Mouse (Mus musculus) midbrain, embryonic 11.5 days (tissue): ENCODE measurements around the gene Rere. TPM values are rescaled to one million over a fixed set of nuclear protein-coding genes. Genes with fewer than 3 reads are reported as not detected.
A peak's percentile ranks its signal among the peaks of the same experiment; 100 is the strongest.

Experiments
- ATAC-seq: fragments of 200-750 bp; cut with Nextera tagmentation; 2 replicates; pipeline ENCODE4 v1.8.0; 2017; ENCODE audit warnings: moderate TSS enrichment, moderate library complexity; ENCODE audit not compliant: low FRiP score
- DNase-seq: peaks from one replicate; pipeline ENCODE4 v3.0.0; 2015; ENCODE audit warnings: low spot score; ENCODE audit errors: missing footprints
- H3K27ac ChIP-seq: fragments of 300-500 bp; sonication (generic); 2 replicates; pipeline ENCODE4 v1.5.1; 2014; ENCODE audit warnings: low read depth, low read length
- H3K27me3 ChIP-seq: fragments of 300-500 bp; sonication (generic); 2 replicates; pipeline ENCODE4 v1.6.1; 2014; ENCODE audit warnings: mild to moderate bottlenecking, low read length, moderate library complexity, mixed read lengths; ENCODE audit not compliant: control insufficient read depth, insufficient read depth
- H3K36me3 ChIP-seq: fragments of 300-500 bp; sonication (generic); 2 replicates; pipeline ENCODE4 v1.6.1; 2014; ENCODE audit warnings: mild to moderate bottlenecking, low read length, moderate library complexity, mixed read lengths; ENCODE audit not compliant: control insufficient read depth, insufficient read depth
- H3K4me1 ChIP-seq: fragments of 300-500 bp; sonication (generic); 2 replicates; pipeline ENCODE4 v1.6.1; 2014; ENCODE audit warnings: low read length; ENCODE audit not compliant: control insufficient read depth, insufficient read depth
- H3K4me2 ChIP-seq: fragments of 300-500 bp; sonication (generic); 2 replicates; pipeline ENCODE4 v1.6.1; 2014; ENCODE audit warnings: mild to moderate bottlenecking, moderate library complexity
- H3K4me3 ChIP-seq: fragments of 300-500 bp; sonication (generic); 2 replicates; pipeline ENCODE4 v1.5.1; 2014; ENCODE audit warnings: low read depth, low read length
- H3K9ac ChIP-seq: fragments of 300-500 bp; sonication (generic); 2 replicates; pipeline ENCODE4 v1.6.1; 2014; ENCODE audit warnings: low read length
- H3K9me3 ChIP-seq: fragments of 300-500 bp; sonication (generic); 2 replicates; pipeline ENCODE4 v1.6.1; 2016; ENCODE audit warnings: low read length; ENCODE audit not compliant: control insufficient read depth
- WGBS: fragments of 180-500 bp; shearing (Covaris S2); extraction: QIAGEN DNeasy Blood & Tissue Kit; methylation state at CpG from one replicate; pipeline ENCODE4 v1.1.7; 2014; 5-methylcytosine and 5-hydroxymethylcytosine counted together
- polyA plus RNA-seq: library from polyadenylated mRNA; unstranded; fragments of >200 nt; fragmentation: Nextera tagmentation; extraction: Ambion mirVana; gene quantifications from 2 replicates; pipeline ENCODE4 v1.2.1, GENCODE M21; 2014

The Rere gene
- polyA plus RNA-seq, 1 experiment from 2014 or later, result 34.2 TPM

DNA sequence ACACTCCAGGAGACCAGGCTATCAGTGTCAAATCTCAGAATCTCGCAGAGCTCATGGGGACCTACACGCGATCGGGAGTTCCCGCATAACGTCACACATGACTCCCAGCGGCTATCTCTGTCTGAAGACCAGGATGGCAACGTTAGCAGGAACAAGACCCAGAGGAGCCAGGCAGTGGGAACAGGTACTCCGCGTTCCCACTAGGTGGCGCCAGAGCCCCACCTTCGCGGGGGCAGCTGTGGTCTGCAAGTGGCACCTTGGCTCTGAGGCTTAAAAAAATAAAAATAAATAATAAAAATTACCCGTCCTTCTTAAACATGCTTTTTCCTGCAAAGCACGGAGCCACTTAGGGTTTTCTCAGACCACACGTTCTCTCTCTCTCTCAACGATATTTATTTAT lies 374.5 kb downstream of the Rere start:
- Histone ChIP-seq H3K4me2 (0 out of 2 replicates have a peak overlapping the region, but pooled peaks have one; percentile 22), H3K9me3 (no peaks in the 10 kb centered on the region; the same call in 1 of the 2 replicates), H3K27ac (no peak overlapping the region), H3K4me1 (peaks cover 5% of the 10 kb centered on the region; the same call in 1 of the 2 replicates), H3K27me3 (peaks cover 7% of the 10 kb centered on the region; the same call in 1 of the 2 replicates), H3K36me3 (no peaks in the 10 kb centered on the region), H3K9ac (no peak overlapping the region), H3K4me3 (no peak overlapping the region)
- 4% methylated on average over 17 of the region's 17 CpGs for WGBS
- ATAC-seq (peak; percentile 66; the same call in 1 of the 2 replicates), DNase-seq (peak; percentile 98)

DNA sequence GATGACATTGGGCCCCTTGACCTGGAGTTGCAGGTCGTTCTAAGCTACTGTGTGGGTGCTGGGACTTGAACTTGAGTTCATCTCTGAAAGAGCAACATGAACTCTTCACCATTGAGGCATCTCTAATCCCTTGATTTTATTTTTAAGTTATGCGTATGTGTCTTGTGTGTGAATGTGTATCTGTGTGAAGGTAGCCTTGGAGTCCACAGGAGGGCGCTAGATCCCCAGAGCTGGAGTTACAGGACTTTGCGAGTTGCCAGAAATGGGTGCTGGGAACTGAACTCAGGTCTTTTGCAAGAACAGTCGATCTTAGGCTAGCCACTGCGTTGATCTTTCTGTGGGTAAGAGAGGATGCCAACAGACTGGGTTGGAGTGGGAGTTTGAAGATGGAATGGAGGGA lies 375.1 kb downstream of the Rere start:
- DNase-seq, result peak; percentile 84
- Histone ChIP-seq H3K4me3 (no peak overlapping the region), H3K9me3 (no peaks in the 10 kb centered on the region; the same call in 1 of the 2 replicates), H3K4me2 (no peak overlapping the region), H3K9ac (no peak overlapping the region), H3K27ac (no peak overlapping the region), H3K36me3 (no peaks in the 10 kb centered on the region), H3K4me1 (peaks cover 5% of the 10 kb centered on the region; the same call in 1 of the 2 replicates), H3K27me3 (peaks cover 7% of the 10 kb centered on the region; the same call in 1 of the 2 replicates)
- no peak for ATAC-seq
- WGBS, result 80% methylated on average over 6 of the region's 6 CpGs

DNA sequence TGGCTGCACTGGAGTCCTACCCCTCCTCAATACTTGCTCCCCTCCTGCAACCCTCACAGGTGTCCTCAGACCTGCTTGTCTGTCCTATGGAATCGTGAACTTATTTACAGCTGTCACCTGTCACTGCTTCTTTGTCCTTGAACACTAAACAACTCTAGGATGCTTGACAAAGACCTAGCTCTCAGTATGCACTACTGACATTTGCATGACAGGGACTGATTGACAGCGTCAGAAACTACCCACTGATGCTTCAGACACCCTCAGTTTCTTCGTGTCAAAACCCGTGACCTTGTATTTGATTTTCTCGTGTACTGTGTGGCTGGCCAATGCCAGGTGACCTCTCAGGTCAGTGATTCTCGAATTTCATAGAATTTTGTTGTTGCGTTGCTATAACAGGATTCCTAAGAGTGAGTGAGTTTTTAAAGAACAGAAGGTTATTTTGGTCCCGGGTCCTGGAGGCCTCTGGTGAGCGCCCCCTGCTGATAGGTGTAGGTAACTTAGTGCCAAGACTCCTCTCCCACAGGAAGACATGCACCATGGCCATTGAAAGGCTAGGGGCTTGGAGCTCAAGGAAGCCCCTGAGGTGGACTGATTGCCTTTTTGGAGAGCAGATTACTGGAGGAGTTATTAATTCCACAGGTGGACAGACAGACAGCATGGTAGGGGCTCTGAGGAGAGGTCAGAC lies 378.6 kb downstream of the Rere start:
- ATAC-seq, result no peak
- peak; percentile 83 for DNase-seq
- Histone ChIP-seq H3K36me3 (no peaks in the 10 kb centered on the region), H3K4me2 (no peak overlapping the region), H3K27ac (no peak overlapping the region), H3K4me1 (no peaks in the 10 kb centered on the region; the same call in 1 of the 2 replicates), H3K27me3 (no peaks in the 10 kb centered on the region; the same call in 1 of the 2 replicates), H3K9me3 (no peaks in the 10 kb centered on the region; the same call in 1 of the 2 replicates), H3K4me3 (no peak overlapping the region), H3K9ac (no peak overlapping the region)
- WGBS, result 78% methylated on average over 9 of the region's 9 CpGs

DNA sequence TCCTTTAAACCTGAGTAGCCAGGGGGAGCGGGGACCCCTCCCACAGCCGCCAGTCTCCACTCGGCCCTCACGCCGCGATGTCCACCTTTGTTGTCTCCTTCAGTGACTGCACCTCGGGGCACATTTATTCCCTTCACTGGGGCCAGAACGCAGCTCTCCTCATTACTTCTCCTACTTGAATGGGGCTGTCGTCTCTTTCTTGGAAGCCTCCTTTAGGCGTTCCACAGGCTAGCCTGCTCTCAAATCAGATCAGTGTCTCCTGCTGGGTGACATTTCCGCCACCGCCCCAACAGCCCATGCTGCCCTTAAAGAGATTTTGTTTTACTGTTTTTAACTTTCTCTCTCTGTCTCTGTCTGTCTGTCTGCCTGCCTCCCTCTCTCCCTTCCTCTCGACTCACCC lies 380.4 kb downstream of the Rere start:
- peak overlapping the region; percentile 22; the same call in 1 of the 2 replicates for H3K4me2 ChIP-seq
- 7% methylated on average over 13 of the region's 13 CpGs for WGBS
- H3K27ac ChIP-seq, result no peak overlapping the region
- H3K4me3 ChIP-seq, result no peak overlapping the region
- no peaks in the 10 kb centered on the region for H3K9me3 ChIP-seq
- ATAC-seq, result no peak
- H3K4me1 ChIP-seq, result no peaks in the 10 kb centered on the region; the same call in 1 of the 2 replicates
- H3K36me3 ChIP-seq, result no peaks in the 10 kb centered on the region
- no peaks in the 10 kb centered on the region; the same call in 1 of the 2 replicates for H3K27me3 ChIP-seq
- peak overlapping the region; percentile 9; the same call in 1 of the 2 replicates for H3K9ac ChIP-seq
- DNase-seq, result peak; percentile 86

DNA sequence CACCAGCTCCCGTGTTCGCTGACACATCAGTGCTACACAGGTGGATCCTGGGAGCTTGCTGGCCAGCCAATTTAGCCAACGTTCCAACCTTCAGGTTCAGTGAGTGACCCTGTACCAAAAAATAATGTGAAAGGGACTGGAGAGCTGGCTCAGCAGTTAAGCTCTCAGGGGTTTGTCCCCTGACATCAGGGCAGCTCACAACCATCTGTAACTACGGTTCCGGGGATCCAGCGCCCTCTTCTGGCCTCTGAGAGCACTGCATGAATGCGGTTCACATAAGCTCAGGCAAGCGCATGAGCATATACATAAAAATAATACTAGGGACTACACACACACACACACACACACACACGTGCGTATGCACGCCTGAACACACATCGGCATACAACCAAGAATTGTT lies 381.7 kb downstream of the Rere start:
- no peaks in the 10 kb centered on the region for H3K9me3 ChIP-seq
- DNase-seq (peak; percentile 95), ATAC-seq (no peak)
- no peak overlapping the region for H3K27ac ChIP-seq
- WGBS, result 57% methylated on average over 12 of the region's 12 CpGs
- H3K4me3 ChIP-seq, result no peak overlapping the region
- no peaks in the 10 kb centered on the region for H3K36me3 ChIP-seq
- no peak overlapping the region for H3K4me2 ChIP-seq
- no peaks in the 10 kb centered on the region; the same call in 1 of the 2 replicates for H3K4me1 ChIP-seq
- no peaks in the 10 kb centered on the region; the same call in 1 of the 2 replicates for H3K27me3 ChIP-seq
- no peak overlapping the region for H3K9ac ChIP-seq

DNA sequence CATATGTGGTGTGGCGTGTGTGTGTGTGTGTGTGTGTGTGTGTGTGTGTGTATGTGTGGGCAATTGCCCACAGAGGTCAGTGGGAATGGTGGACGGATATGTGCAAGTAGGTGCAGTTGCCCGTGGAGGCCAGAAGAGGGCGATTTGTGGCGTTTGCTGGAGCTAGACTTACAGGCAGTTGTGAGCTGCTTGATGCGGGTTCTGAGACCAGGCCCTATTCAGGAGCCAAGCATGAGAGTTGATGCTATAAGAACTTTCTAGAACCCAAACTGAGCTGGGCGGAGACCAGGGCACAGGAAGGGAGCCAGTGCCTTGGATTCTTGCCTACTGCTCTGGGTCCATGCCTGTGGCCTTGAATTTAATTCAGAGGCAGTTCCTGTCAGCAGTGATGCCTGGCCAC lies 383.3 kb downstream of the Rere start:
- Histone ChIP-seq H3K27me3 (no peaks in the 10 kb centered on the region; the same call in 1 of the 2 replicates), H3K9ac (no peak overlapping the region), H3K36me3 (no peaks in the 10 kb centered on the region), H3K4me3 (no peak overlapping the region), H3K9me3 (no peaks in the 10 kb centered on the region), H3K27ac (no peak overlapping the region), H3K4me2 (no peak overlapping the region), H3K4me1 (no peaks in the 10 kb centered on the region; the same call in 1 of the 2 replicates)
- ATAC-seq (no peak), DNase-seq (peak; percentile 82)
- 81% methylated on average over 7 of the region's 7 CpGs for WGBS

DNA sequence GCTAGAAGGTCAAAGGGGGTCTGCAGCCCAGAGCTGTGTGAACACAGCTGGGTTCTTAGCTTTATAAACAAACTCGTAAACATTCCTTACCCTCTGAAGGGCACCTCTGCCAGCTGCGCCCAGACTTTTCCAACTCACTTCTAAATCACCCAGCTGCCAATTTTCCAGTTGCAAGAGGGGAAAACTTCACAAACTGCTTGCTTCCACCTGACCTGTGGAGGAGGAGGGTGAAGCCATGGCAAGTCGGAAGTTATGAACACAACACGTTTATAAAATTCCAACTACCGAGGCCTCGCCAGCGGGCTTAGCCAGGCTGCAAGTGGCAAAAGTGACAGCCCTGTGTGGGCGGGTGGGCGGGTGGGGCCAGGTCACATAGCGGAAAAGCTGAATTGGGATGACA lies 384.4 kb downstream of the Rere start:
- Histone ChIP-seq H3K4me2 (no peak overlapping the region), H3K27me3 (no peaks in the 10 kb centered on the region; the same call in 1 of the 2 replicates), H3K36me3 (no peaks in the 10 kb centered on the region), H3K9me3 (no peaks in the 10 kb centered on the region), H3K9ac (no peak overlapping the region), H3K4me1 (no peaks in the 10 kb centered on the region; the same call in 1 of the 2 replicates), H3K4me3 (no peak overlapping the region), H3K27ac (no peak overlapping the region)
- ATAC-seq (no peak), DNase-seq (peak; percentile 57)
- WGBS, result 88% methylated on average over 10 of the region's 10 CpGs

Other genes starting within 250 kb of the Rere start
- 0.10 and 0.15 TPM in 2 replicates for gene Gpr157, start 194.3 kb upstream of the Rere start, polyA plus RNA-seq
- 1.1 and 1.6 TPM in 2 replicates for gene Slc2a5, start 162.4 kb upstream of the Rere start, polyA plus RNA-seq
- gene Slc2a7, start 132.7 kb upstream of the Rere start, polyA plus RNA-seq, result not detected in 2 replicates
- gene Car6, start 80.3 kb upstream of the Rere start, polyA plus RNA-seq, result 0.25 TPM in 1 of 2 replicates, not detected in the other
- 1,438 and 1,518 TPM in 2 replicates for gene Eno1, start 44.9 kb upstream of the Rere start, polyA plus RNA-seq